Mouse (Mus musculus) erythroblast, embryonic 14.5 days (primary cell): ENCODE data around the gene Ndufa6. TPM values are rescaled to one million over a fixed set of nuclear protein-coding genes. Genes with fewer than 3 reads are reported as not detected.
A peak's percentile ranks its signal among the peaks of the same experiment; 100 is the strongest.
"Not testable (repeated sequence)": the region's sequence is repeated elsewhere in the genome, so short reads cannot be mapped to it uniquely, and the experiment has no call there.

Experiments
- H3K27me3 ChIP-seq: 2 replicates; pipeline ENCODE4 v1.6.1; 2012; ENCODE audit warnings: inconsistent platforms; ENCODE audit not compliant: control insufficient read depth
- H3K36me3 ChIP-seq: 2 replicates; pipeline ENCODE4 v1.6.1; 2012; ENCODE audit warnings: mild to moderate bottlenecking, inconsistent platforms; ENCODE audit not compliant: control insufficient read depth
- H3K4me1 ChIP-seq: 2 replicates; pipeline ENCODE4 v1.6.1; 2012; ENCODE audit warnings: inconsistent platforms; ENCODE audit not compliant: control insufficient read depth
- H3K4me3 ChIP-seq: replicated peaks from 2 replicates; pipeline ENCODE3; 2012; ENCODE audit warnings: moderate library complexity, mild to moderate bottlenecking, inconsistent platforms
- H3K9me3 ChIP-seq: 2 replicates; pipeline ENCODE4 v1.6.1; 2012; ENCODE audit warnings: low read length, inconsistent platforms, mixed read lengths; ENCODE audit not compliant: control insufficient read depth
- GATA1 ChIP-seq: IDR thresholded peaks from 2 replicates; pipeline ENCODE4 v1.6.1; 2012; ENCODE audit warnings: low read length, inconsistent platforms, mixed read lengths
- TAL1 ChIP-seq: IDR thresholded peaks from 3 replicates; pipeline ENCODE4 v1.6.1; 2012; ENCODE audit warnings: low read length, inconsistent platforms, mixed read lengths
- polyA plus RNA-seq: library from polyadenylated mRNA; stranded (reverse); fragments of >175 nt; gene quantifications from 2 replicates; pipeline ENCODE4 v1.2.3, GENCODE M21; 2012

Ndufa6 gene
- 28.3 and 30.8 TPM in 2 replicates for polyA plus RNA-seq

GRCm38 (mm10) chr15:82354126-82354945, at the start of gene Ndufa6:
Gene Ndufa6, minus strand, starts transcription at chr15:82354322.
- peaks cover 46% of the 10 kb centered on the region for H3K4me1 ChIP-seq
- peaks cover 6% of the 10 kb centered on the region for H3K9me3 ChIP-seq
- H3K4me3 ChIP-seq: peak within 1 kb of the TSS; percentile 91
- no peaks in the 10 kb centered on the region for H3K27me3 ChIP-seq
- TF ChIP-seq TAL1 (no peak), GATA1 (peak; percentile 19; the same call in 1 of the 2 replicates)
- peaks cover 30% of the 10 kb centered on the region for H3K36me3 ChIP-seq

GRCm38 (mm10) chr15:82403606-82404005, 49.5 kb upstream of the Ndufa6 start:
- H3K4me3 ChIP-seq: no peak overlapping the region
- no peaks in the 10 kb centered on the region; the same call in 1 of the 2 replicates for H3K36me3 ChIP-seq
- no peak for TF ChIP-seq TAL1
- TF ChIP-seq GATA1: no peak
- no peaks in the 10 kb centered on the region for H3K27me3 ChIP-seq
- H3K4me1 ChIP-seq: no peaks in the 10 kb centered on the region
- H3K9me3 ChIP-seq: no peaks in the 10 kb centered on the region

GRCm38 (mm10) chr15:82402741-82403140, 48.6 kb upstream of the Ndufa6 start:
- TF ChIP-seq TAL1 (no peak), GATA1 (no peak)

GRCm38 (mm10) chr15:82402106-82402505, 48.0 kb upstream of the Ndufa6 start:
- no peaks in the 10 kb centered on the region for H3K9me3 ChIP-seq
- H3K27me3 ChIP-seq: no peaks in the 10 kb centered on the region
- no peak overlapping the region for H3K4me3 ChIP-seq
- no peak for TF ChIP-seq GATA1
- H3K4me1 ChIP-seq: no peaks in the 10 kb centered on the region
- no peaks in the 10 kb centered on the region; the same call in 1 of the 2 replicates for H3K36me3 ChIP-seq

More at GRCm38 (mm10) chr15:82402741-82403140, 48.6 kb upstream of the Ndufa6 start:
- no peaks in the 10 kb centered on the region for H3K9me3 ChIP-seq
- H3K36me3 ChIP-seq: no peaks in the 10 kb centered on the region; the same call in 1 of the 2 replicates
- no peaks in the 10 kb centered on the region for H3K4me1 ChIP-seq
- H3K4me3 ChIP-seq: no peak overlapping the region
- H3K27me3 ChIP-seq: no peaks in the 10 kb centered on the region

- Histone ChIP-seq H3K4me3 (no peak overlapping the region), H3K4me1 (no peaks in the 10 kb centered on the region), H3K9me3 (no peaks in the 10 kb centered on the region), H3K36me3 (no peaks in the 10 kb centered on the region; the same call in 1 of the 2 replicates), H3K27me3 (no peaks in the 10 kb centered on the region)
- TF ChIP-seq GATA1 (no peak), TAL1 (no peak)
These were observed 47.4 kb upstream of the Ndufa6 start for GRCm38 (mm10) chr15:82401516-82401915.

- not testable (repeated sequence) for H3K36me3 ChIP-seq, H3K9me3 ChIP-seq, H3K4me1 ChIP-seq, H3K27me3 ChIP-seq, H3K4me3 ChIP-seq
These were observed 41.8 kb upstream of the Ndufa6 start for GRCm38 (mm10) chr15:82395955-82396354.

GRCm38 (mm10) chr15:82393922-82394321, 39.8 kb upstream of the Ndufa6 start, which contains the start of gene Cyp2d11:
Gene Cyp2d11, minus strand, starts transcription at chr15:82394022.
- H3K4me3 ChIP-seq, H3K36me3 ChIP-seq, H3K9me3 ChIP-seq, H3K4me1 ChIP-seq, H3K27me3 ChIP-seq: not testable (repeated sequence)

GRCm38 (mm10) chr15:82389916-82390315, 35.8 kb upstream of the Ndufa6 start:
- H3K9me3 ChIP-seq, H3K4me3 ChIP-seq, H3K36me3 ChIP-seq, H3K4me1 ChIP-seq, H3K27me3 ChIP-seq: not testable (repeated sequence)

GRCm38 (mm10) chr15:82385729-82386128, 31.6 kb upstream of the Ndufa6 start:
- TF ChIP-seq TAL1: no peak
- no peak for TF ChIP-seq GATA1
- no peak overlapping the region for H3K4me3 ChIP-seq
- no peaks in the 10 kb centered on the region; the same call in none of the 2 replicates for H3K27me3 ChIP-seq
- no peaks in the 10 kb centered on the region for H3K9me3 ChIP-seq
- no peaks in the 10 kb centered on the region for H3K4me1 ChIP-seq
- no peaks in the 10 kb centered on the region for H3K36me3 ChIP-seq

- H3K4me1 ChIP-seq: peaks cover 8% of the 10 kb centered on the region
- peaks cover 11% of the 10 kb centered on the region for H3K27me3 ChIP-seq
- TF ChIP-seq TAL1: no peak
- no peak for TF ChIP-seq GATA1
- H3K4me3 ChIP-seq: no peak overlapping the region
- H3K9me3 ChIP-seq: no peaks in the 10 kb centered on the region
- H3K36me3 ChIP-seq: no peaks in the 10 kb centered on the region
These were observed 28.3 kb upstream of the Ndufa6 start for GRCm38 (mm10) chr15:82382441-82382840.
